Mouse (Mus musculus): Measurements from ENCODE around the gene 1700020A23Rik. TPM values are rescaled to one million over a fixed set of nuclear protein-coding genes. Genes with fewer than 3 reads are reported as not detected.
"Not testable (repeated sequence)": the region's sequence is repeated elsewhere in the genome, so short reads cannot be mapped to it uniquely, and the experiment has no call there.

The 1700020A23Rik gene
- not detected in 2 replicates for polyA plus RNA-seq (2015; fragmentation: Nextera tagmentation; extraction: Ambion mirVana)

- Histone ChIP-seq H3K36me3 (no peaks in the 10 kb centered on the region), H3K4me2 (replicated peaks) (no peak within 1 kb of the TSS), H3K27ac (no peak within 1 kb of the TSS), H3K27me3 (no peaks in the 10 kb centered on the region), H3K9me3 (no peaks in the 10 kb centered on the region), H3K4me1 (peaks cover 39% of the 10 kb centered on the region), H3K9ac (no peak within 1 kb of the TSS), H3K4me3 (no peak within 1 kb of the TSS)
- 91% methylated on average over 1 of the region's 1 CpGs for WGBS
- ATAC-seq (ENCODE audit: low FRiP score, low read depth) = no peak
These were observed at the start of gene 1700020A23Rik, which contains the start of gene Gm28372 for GRCm38 (mm10) chr2:130404939-130405338. Gene 1700020A23Rik, plus strand, starts transcription at chr2:130405259. Gene Gm28372, plus strand, starts transcription at chr2:130405239.

- WGBS = 90% methylated on average over 5 of the region's 5 CpGs
- Histone ChIP-seq H3K36me3 (no peaks in the 10 kb centered on the region), H3K4me1 (no peaks in the 10 kb centered on the region; the same call in 1 of the 2 replicates), H3K9me3 (no peaks in the 10 kb centered on the region), H3K4me2 (replicated peaks) (no peak overlapping the region), H3K27me3 (peaks cover 73% of the 10 kb centered on the region), H3K9ac (no peak overlapping the region), H3K27ac (no peak overlapping the region), H3K4me3 (no peak overlapping the region)
- ATAC-seq (ENCODE audit: low FRiP score, low read depth) = no peak
These were observed 47.5 kb upstream of the 1700020A23Rik start for GRCm38 (mm10) chr2:130357551-130357950.

GRCm38 (mm10) chr2:130358852-130359251, 46.2 kb upstream of the 1700020A23Rik start:
- Histone ChIP-seq H3K27ac (no peak overlapping the region), H3K4me3 (no peak overlapping the region), H3K4me1 (no peaks in the 10 kb centered on the region; the same call in 1 of the 2 replicates), H3K36me3 (no peaks in the 10 kb centered on the region), H3K9ac (no peak overlapping the region), H3K9me3 (no peaks in the 10 kb centered on the region), H3K27me3 (peaks cover 86% of the 10 kb centered on the region), H3K4me2 (replicated peaks) (no peak overlapping the region)
- ATAC-seq (ENCODE audit: low FRiP score, low read depth) = no peak
- WGBS = 13% methylated on average over 5 of the region's 5 CpGs

- no peak overlapping the region for H3K27ac ChIP-seq
- WGBS = 4% methylated on average over 14 of the region's 14 CpGs
- H3K4me1 ChIP-seq = peaks cover 7% of the 10 kb centered on the region; the same call in 1 of the 2 replicates
- H3K27me3 ChIP-seq = peaks cover 97% of the 10 kb centered on the region
- H3K9ac ChIP-seq = no peak overlapping the region
- no peak overlapping the region for H3K4me2 ChIP-seq (replicated peaks)
- no peaks in the 10 kb centered on the region for H3K36me3 ChIP-seq
- no peaks in the 10 kb centered on the region for H3K9me3 ChIP-seq
- ATAC-seq (ENCODE audit: low FRiP score, low read depth) = 0 out of 2 replicates have a peak, but pooled peaks have one; percentile 16
- no peak overlapping the region for H3K4me3 ChIP-seq
These were observed 42.5 kb upstream of the 1700020A23Rik start for GRCm38 (mm10) chr2:130362511-130363026.

GRCm38 (mm10) chr2:130365211-130366094, 39.6 kb upstream of the 1700020A23Rik start:
- 6% methylated on average over 29 of the region's 30 CpGs for WGBS
- Histone ChIP-seq H3K4me2 (replicated peaks) (peak overlapping the region; percentile 65), H3K27ac (no peak overlapping the region), H3K9ac (peak overlapping the region; percentile 50), H3K27me3 (peaks cover 75% of the 10 kb centered on the region), H3K36me3 (no peaks in the 10 kb centered on the region), H3K4me1 (peaks cover 7% of the 10 kb centered on the region; the same call in 1 of the 2 replicates), H3K4me3 (peak overlapping the region; percentile 38), H3K9me3 (no peaks in the 10 kb centered on the region)
- ATAC-seq (ENCODE audit: low FRiP score, low read depth) = 0 out of 2 replicates have a peak, but pooled peaks have one; percentile 9

- H3K4me1 ChIP-seq = peaks cover 7% of the 10 kb centered on the region; the same call in 1 of the 2 replicates
- no peak overlapping the region for H3K4me2 ChIP-seq (replicated peaks)
- no peak overlapping the region for H3K9ac ChIP-seq
- no peak overlapping the region for H3K27ac ChIP-seq
- no peak overlapping the region for H3K4me3 ChIP-seq
- WGBS = 66% methylated on average over 4 of the region's 4 CpGs
- peaks cover 56% of the 10 kb centered on the region for H3K27me3 ChIP-seq
- no peaks in the 10 kb centered on the region for H3K9me3 ChIP-seq
- no peak for ATAC-seq (ENCODE audit: low FRiP score, low read depth)
- H3K36me3 ChIP-seq = no peaks in the 10 kb centered on the region
These were observed 37.7 kb upstream of the 1700020A23Rik start for GRCm38 (mm10) chr2:130367386-130367785.

GRCm38 (mm10) chr2:130373026-130373425, 32.0 kb upstream of the 1700020A23Rik start:
- not testable (repeated sequence) for H3K4me2 ChIP-seq (replicated peaks); H3K4me1 ChIP-seq; H3K36me3 ChIP-seq; H3K4me3 ChIP-seq; H3K27ac ChIP-seq; ATAC-seq (ENCODE audit: low FRiP score, low read depth); H3K9ac ChIP-seq; H3K27me3 ChIP-seq; H3K9me3 ChIP-seq
- 29% methylated on average over 1 of the region's 1 CpGs for WGBS

- Histone ChIP-seq H3K4me1 (no peaks in the 10 kb centered on the region), H3K9ac (no peak overlapping the region), H3K36me3 (no peaks in the 10 kb centered on the region)
These were observed 30.1 kb upstream of the 1700020A23Rik start for GRCm38 (mm10) chr2:130374951-130375350.

GRCm38 (mm10) chr2:130383205-130383604, 21.9 kb upstream of the 1700020A23Rik start:
- Histone ChIP-seq H3K4me2 (replicated peaks) (no peak overlapping the region), H3K27ac (no peak overlapping the region), H3K9ac (no peak overlapping the region), H3K4me1 (no peaks in the 10 kb centered on the region), H3K36me3 (no peaks in the 10 kb centered on the region), H3K27me3 (0 out of 2 replicates have a peak, but pooled peaks cover 3% of the 10 kb centered on the region), H3K9me3 (no peaks in the 10 kb centered on the region), H3K4me3 (no peak overlapping the region)
- WGBS = 36% methylated on average over 3 of the region's 3 CpGs
- no peak for ATAC-seq (ENCODE audit: low FRiP score, low read depth)

More at GRCm38 (mm10) chr2:130374951-130375350, 30.1 kb upstream of the 1700020A23Rik start:
- no peak overlapping the region for H3K27ac ChIP-seq
- H3K27me3 ChIP-seq = 0 out of 2 replicates have a peak, but pooled peaks cover 3% of the 10 kb centered on the region
- no peak overlapping the region for H3K4me2 ChIP-seq (replicated peaks)
- WGBS = 68% methylated on average over 4 of the region's 4 CpGs
- no peaks in the 10 kb centered on the region for H3K9me3 ChIP-seq
- H3K4me3 ChIP-seq = no peak overlapping the region
- no peak for ATAC-seq (ENCODE audit: low FRiP score, low read depth)

- no peak overlapping the region for H3K4me3 ChIP-seq
These were observed 21.2 kb upstream of the 1700020A23Rik start for GRCm38 (mm10) chr2:130383895-130384294.

GRCm38 (mm10) chr2:130386212-130386611, 18.8 kb upstream of the 1700020A23Rik start:
- 62% methylated on average over 1 of the region's 1 CpGs for WGBS
- no peak overlapping the region for H3K27ac ChIP-seq
- H3K36me3 ChIP-seq = peaks cover 11% of the 10 kb centered on the region
- no peak overlapping the region for H3K4me2 ChIP-seq (replicated peaks)
- H3K4me3 ChIP-seq = no peak overlapping the region
- H3K4me1 ChIP-seq = no peaks in the 10 kb centered on the region
- H3K9ac ChIP-seq = no peak overlapping the region
- no peaks in the 10 kb centered on the region for H3K9me3 ChIP-seq
- H3K27me3 ChIP-seq = no peaks in the 10 kb centered on the region
- no peak for ATAC-seq (ENCODE audit: low FRiP score, low read depth)

More at GRCm38 (mm10) chr2:130383895-130384294, 21.2 kb upstream of the 1700020A23Rik start:
- H3K9me3 ChIP-seq = no peaks in the 10 kb centered on the region
- H3K27ac ChIP-seq = no peak overlapping the region
- no peaks in the 10 kb centered on the region for H3K36me3 ChIP-seq
- no peak for ATAC-seq (ENCODE audit: low FRiP score, low read depth)
- 0 out of 2 replicates have a peak, but pooled peaks cover 3% of the 10 kb centered on the region for H3K27me3 ChIP-seq
- no peaks in the 10 kb centered on the region for H3K4me1 ChIP-seq
- no peak overlapping the region for H3K4me2 ChIP-seq (replicated peaks)
- no peak overlapping the region for H3K9ac ChIP-seq
- WGBS = 57% methylated on average over 6 of the region's 6 CpGs

- ATAC-seq (ENCODE audit: low FRiP score, low read depth) = no peak
- WGBS = 85% methylated on average over 2 of the region's 2 CpGs
- no peaks in the 10 kb centered on the region for H3K27me3 ChIP-seq
- H3K36me3 ChIP-seq = peaks cover 33% of the 10 kb centered on the region
- no peak overlapping the region for H3K9ac ChIP-seq
- no peak overlapping the region for H3K4me3 ChIP-seq
- no peaks in the 10 kb centered on the region for H3K4me1 ChIP-seq
- no peaks in the 10 kb centered on the region for H3K9me3 ChIP-seq
- H3K27ac ChIP-seq = no peak overlapping the region
- H3K4me2 ChIP-seq (replicated peaks) = no peak overlapping the region
These were observed 16.3 kb upstream of the 1700020A23Rik start for GRCm38 (mm10) chr2:130388796-130389195.

Measured in limb, embryonic 13.5 days (tissue).